Mouse (Mus musculus) intestine, postnatal 0 days (tissue): Measurements from ENCODE around the gene Smad9. TPM values are rescaled to one million over a fixed set of nuclear protein-coding genes. Genes with fewer than 3 reads are reported as not detected.

Source experiments
- ATAC-seq: fragments of 200-750 bp; cut with Nextera tagmentation; 2 replicates; pipeline ENCODE4 v1.8.0; 2017; ENCODE audit warnings: mild to moderate bottlenecking, moderate TSS enrichment, moderate library complexity
- H3K27ac ChIP-seq: fragments of 300-500 bp; sonication (generic); 2 replicates; pipeline ENCODE4 v1.5.1; 2014; ENCODE audit warnings: mild to moderate bottlenecking, low read depth, low read length, moderate library complexity
- H3K27me3 ChIP-seq: fragments of 300-500 bp; sonication (generic); replicated peaks from 2 replicates; pipeline ENCODE4 v1.6.1; 2014; ENCODE audit warnings: low read length, mixed read lengths; ENCODE audit not compliant: control insufficient read depth, insufficient read depth
- H3K36me3 ChIP-seq: fragments of 300-500 bp; sonication (generic); 2 replicates; pipeline ENCODE4 v1.6.1; 2014; ENCODE audit warnings: mild to moderate bottlenecking, moderate library complexity; ENCODE audit not compliant: control insufficient read depth, insufficient read depth
- H3K4me1 ChIP-seq: fragments of 300-500 bp; sonication (generic); replicated peaks from 2 replicates; pipeline ENCODE4 v1.6.1; 2014; ENCODE audit warnings: antibody characterized with exemption, low read length, mixed read lengths; ENCODE audit not compliant: control insufficient read depth, insufficient read depth
- H3K4me2 ChIP-seq: fragments of 300-500 bp; sonication (generic); replicated peaks from 2 replicates; pipeline ENCODE4 v1.6.1; 2014; ENCODE audit warnings: low read depth, mild to moderate bottlenecking, moderate library complexity
- H3K4me3 ChIP-seq: fragments of 300-500 bp; sonication (generic); 2 replicates; pipeline ENCODE4 v1.5.1; 2014; ENCODE audit warnings: low read depth, low read length
- H3K9ac ChIP-seq: fragments of 300-500 bp; sonication (generic); 2 replicates; pipeline ENCODE4 v1.6.1; 2014; ENCODE audit warnings: mild to moderate bottlenecking, low read depth, low read length
- H3K9me3 ChIP-seq: fragments of 300-500 bp; sonication (generic); 2 replicates; pipeline ENCODE4 v1.6.1; 2016; ENCODE audit warnings: mixed run types; ENCODE audit not compliant: control insufficient read depth
- CTCF ChIP-seq: sonication (generic); IDR thresholded peaks from 2 replicates; pipeline ENCODE4 v1.5.1; 2016; ENCODE audit warnings: low read depth, mild to moderate bottlenecking, control low read depth, antibody characterized with exemption, moderate library complexity
- WGBS: fragments of 180-500 bp; shearing (Covaris S2); extraction: QIAGEN DNeasy Blood & Tissue Kit; methylation state at CpG from one replicate; pipeline ENCODE4 v1.1.7; 2014; 5-methylcytosine and 5-hydroxymethylcytosine counted together
- polyA plus RNA-seq: library from polyadenylated mRNA; unstranded; fragments of >200 nt; fragmentation: Nextera tagmentation; extraction: Ambion mirVana; gene quantifications from 2 replicates; pipeline ENCODE4 v1.2.1, GENCODE M21; 2015

The Smad9 gene
- polyA plus RNA-seq = 0.70 and 0.93 TPM in 2 replicates

GRCm38 (mm10) chr3:54755145-54756041 is at the start of gene Smad9:
Gene Smad9 (plus strand): TSS chr3:54755582.
- Histone ChIP-seq H3K4me1 (no peaks in the 10 kb centered on the region), H3K27ac (peak within 1 kb of the TSS; percentile 52; the same call in 1 of the 2 replicates), H3K4me2 (peak within 1 kb of the TSS; percentile 92), H3K36me3 (peaks cover 2% of the 10 kb centered on the region), H3K27me3 (peaks cover 13% of the 10 kb centered on the region; the same call in 1 of the 2 replicates), H3K9me3 (no peaks in the 10 kb centered on the region), H3K4me3 (peak within 1 kb of the TSS; percentile 62), H3K9ac (peak within 1 kb of the TSS; percentile 42)
- peak; percentile 53; the same call in 1 of the 2 replicates for ATAC-seq
- 1% methylated on average over 53 of the region's 66 CpGs for WGBS
- peak; percentile 10 for TF ChIP-seq CTCF

GRCm38 (mm10) chr3:54708972-54709371 is 46.4 kb upstream of the Smad9 start:
- ATAC-seq = no peak
- Histone ChIP-seq H3K27me3 (no peaks in the 10 kb centered on the region), H3K4me1 (no peaks in the 10 kb centered on the region), H3K4me3 (no peak overlapping the region), H3K36me3 (peaks cover 80% of the 10 kb centered on the region), H3K9me3 (no peaks in the 10 kb centered on the region), H3K4me2 (no peak overlapping the region), H3K27ac (no peak overlapping the region), H3K9ac (no peak overlapping the region)
- WGBS = 82% methylated on average over 9 of the region's 9 CpGs
- TF ChIP-seq CTCF = no peak

GRCm38 (mm10) chr3:54714253-54714652 is 41.1 kb upstream of the Smad9 start, which contains the start of gene Gm21958:
Gene Gm21958 (minus strand): TSS chr3:54714353.
- Histone ChIP-seq H3K27ac (no peak within 1 kb of the TSS), H3K27me3 (no peaks in the 10 kb centered on the region), H3K4me1 (no peaks in the 10 kb centered on the region), H3K4me3 (no peak within 1 kb of the TSS), H3K4me2 (no peak within 1 kb of the TSS), H3K36me3 (peaks cover 75% of the 10 kb centered on the region), H3K9me3 (no peaks in the 10 kb centered on the region), H3K9ac (no peak within 1 kb of the TSS)
- no peak for TF ChIP-seq CTCF
- ATAC-seq = no peak
- 87% methylated on average over 6 of the region's 6 CpGs for whole genome bisulfite sequencing

- WGBS = 89% methylated on average over 6 of the region's 6 CpGs
- no peak overlapping the region for H3K27ac ChIP-seq
- no peaks in the 10 kb centered on the region for H3K4me1 ChIP-seq
- no peak for ATAC-seq
- no peak overlapping the region for H3K4me2 ChIP-seq
- no peak overlapping the region for H3K4me3 ChIP-seq
- no peaks in the 10 kb centered on the region for H3K27me3 ChIP-seq
- TF ChIP-seq CTCF = no peak
- peaks cover 68% of the 10 kb centered on the region for H3K36me3 ChIP-seq
- no peaks in the 10 kb centered on the region for H3K9me3 ChIP-seq
- H3K9ac ChIP-seq = no peak overlapping the region
Measured at GRCm38 (mm10) chr3:54715461-54715860, 39.9 kb upstream of the Smad9 start.

GRCm38 (mm10) chr3:54717348-54717747 is 38.0 kb upstream of the Smad9 start:
- WGBS = 81% methylated on average over 6 of the region's 6 CpGs
- Histone ChIP-seq H3K36me3 (peaks cover 68% of the 10 kb centered on the region), H3K9me3 (no peaks in the 10 kb centered on the region)

GRCm38 (mm10) chr3:54718947-54719346 is 36.4 kb upstream of the Smad9 start:
- H3K4me2 ChIP-seq = no peak overlapping the region

More at GRCm38 (mm10) chr3:54717348-54717747, 38.0 kb upstream of the Smad9 start:
- Histone ChIP-seq H3K27me3 (no peaks in the 10 kb centered on the region), H3K4me2 (no peak overlapping the region), H3K9ac (no peak overlapping the region), H3K4me3 (no peak overlapping the region), H3K4me1 (no peaks in the 10 kb centered on the region), H3K27ac (no peak overlapping the region)
- TF ChIP-seq CTCF = no peak
- ATAC-seq = no peak

More at GRCm38 (mm10) chr3:54718947-54719346, 36.4 kb upstream of the Smad9 start:
- no peak for TF ChIP-seq CTCF
- 67% methylated on average over 3 of the region's 3 CpGs for WGBS
- H3K4me3 ChIP-seq = no peak overlapping the region
- H3K4me1 ChIP-seq = no peaks in the 10 kb centered on the region
- no peaks in the 10 kb centered on the region for H3K9me3 ChIP-seq
- peaks cover 75% of the 10 kb centered on the region for H3K36me3 ChIP-seq
- H3K9ac ChIP-seq = no peak overlapping the region
- H3K27ac ChIP-seq = no peak overlapping the region
- H3K27me3 ChIP-seq = no peaks in the 10 kb centered on the region
- ATAC-seq = no peak
